Mouse (Mus musculus) limb, embryonic 11.5 days (tissue): ENCODE data around the gene Rplp0. TPM values are rescaled to one million over a fixed set of nuclear protein-coding genes. Genes with fewer than 3 reads are reported as not detected.

Source experiments
- ATAC-seq: fragments of 200-750 bp; cut with Nextera tagmentation; 2 replicates; pipeline ENCODE4 v1.8.0; 2017; ENCODE audit warnings: low read depth; ENCODE audit not compliant: insufficient number of reproducible peaks, low FRiP score, low TSS enrichment
- DNase-seq: peaks from one replicate; pipeline ENCODE4 v3.0.0-alpha.2; 2015; ENCODE audit warnings: low spot score
- H3K27ac ChIP-seq: fragments of 300-500 bp; sonication (generic); replicated peaks from 2 replicates; pipeline ENCODE4 v1.5.1; 2014; ENCODE audit warnings: low read depth, mild to moderate bottlenecking, low read length
- H3K27me3 ChIP-seq: fragments of 300-500 bp; sonication (generic); 2 replicates; pipeline ENCODE4 v1.6.1; 2014; ENCODE audit warnings: mild to moderate bottlenecking, low read length, mixed read lengths; ENCODE audit not compliant: control insufficient read depth, insufficient read depth
- H3K36me3 ChIP-seq: fragments of 300-500 bp; sonication (generic); 2 replicates; pipeline ENCODE4 v1.6.1; 2014; ENCODE audit warnings: mild to moderate bottlenecking, low read length, moderate library complexity, mixed read lengths; ENCODE audit not compliant: control insufficient read depth, insufficient read depth
- H3K4me1 ChIP-seq: fragments of 300-500 bp; sonication (generic); 2 replicates; pipeline ENCODE4 v1.6.1; 2014; ENCODE audit warnings: low read length, mixed read lengths; ENCODE audit not compliant: control insufficient read depth, insufficient read depth
- H3K4me2 ChIP-seq: fragments of 300-500 bp; sonication (generic); 2 replicates; pipeline ENCODE4 v1.6.1; 2014; ENCODE audit warnings: low read depth, mild to moderate bottlenecking, moderate library complexity; ENCODE audit not compliant: severe bottlenecking
- H3K4me3 ChIP-seq: fragments of 300-500 bp; sonication (generic); 2 replicates; pipeline ENCODE4 v1.5.1; 2014; ENCODE audit warnings: low read depth, low read length
- H3K9ac ChIP-seq: fragments of 300-500 bp; sonication (generic); 2 replicates; pipeline ENCODE4 v1.6.1; 2014; ENCODE audit warnings: mild to moderate bottlenecking, low read length
- H3K9me3 ChIP-seq: fragments of 300-500 bp; sonication (generic); 2 replicates; pipeline ENCODE4 v1.6.1; 2016; ENCODE audit warnings: low read length; ENCODE audit not compliant: control insufficient read depth
- WGBS: fragments of 180-500 bp; shearing (Covaris S2); extraction: QIAGEN DNeasy Blood & Tissue Kit; methylation state at CpG from one replicate; pipeline ENCODE4 v1.1.7; 2014; 5-methylcytosine and 5-hydroxymethylcytosine counted together
- polyA plus RNA-seq: library from polyadenylated mRNA; unstranded; fragments of >200 nt; fragmentation: Nextera tagmentation; extraction: Ambion mirVana; gene quantifications from 2 replicates; pipeline ENCODE4 v1.2.1, GENCODE M21; 2014

The Rplp0 gene
- polyA plus RNA-seq, 1 experiment from 2014 or later, result 1,526 TPM

- no peak overlapping the region for H3K4me3 ChIP-seq
- H3K4me1 ChIP-seq, result peaks cover 64% of the 10 kb centered on the region
- no peaks in the 10 kb centered on the region for H3K27me3 ChIP-seq
- WGBS, result 61% methylated on average over 8 of the region's 8 CpGs
- H3K4me2 ChIP-seq, result no peak overlapping the region
- no peaks in the 10 kb centered on the region for H3K9me3 ChIP-seq
- DNase-seq (no peak), ATAC-seq (no peak)
- H3K27ac ChIP-seq, result peak overlapping the region; percentile 65
- no peak overlapping the region for H3K9ac ChIP-seq
- no peaks in the 10 kb centered on the region for H3K36me3 ChIP-seq
Observed at GRCm38 (mm10) chr5:115530447-115530809, 28.8 kb upstream of the Rplp0 start.

GRCm38 (mm10) chr5:115531671-115532270, 27.5 kb upstream of the Rplp0 start:
- Histone ChIP-seq H3K27ac (peak overlapping the region; percentile 33; the same call in 1 of the 2 replicates), H3K4me3 (no peak overlapping the region), H3K27me3 (no peaks in the 10 kb centered on the region), H3K9me3 (no peaks in the 10 kb centered on the region), H3K36me3 (no peaks in the 10 kb centered on the region), H3K4me1 (peaks cover 62% of the 10 kb centered on the region), H3K4me2 (peak overlapping the region; percentile 13; the same call in 1 of the 2 replicates), H3K9ac (peak overlapping the region; percentile 18; the same call in 1 of the 2 replicates)
- ATAC-seq, result no peak
- no peak for DNase-seq
- 39% methylated on average over 18 of the region's 18 CpGs for WGBS

- H3K36me3 ChIP-seq, result no peaks in the 10 kb centered on the region
- 0 out of 2 replicates have a peak overlapping the region, but pooled peaks have one; percentile 11 for H3K27ac ChIP-seq
- H3K27me3 ChIP-seq, result no peaks in the 10 kb centered on the region
- 3% methylated on average over 16 of the region's 16 CpGs for WGBS
- no peak overlapping the region for H3K4me3 ChIP-seq
- DNase-seq, result peak; percentile 49
- no peaks in the 10 kb centered on the region for H3K9me3 ChIP-seq
- ATAC-seq, result no peak
- H3K4me1 ChIP-seq, result peaks cover 63% of the 10 kb centered on the region
- H3K9ac ChIP-seq, result no peak overlapping the region
- H3K4me2 ChIP-seq, result peak overlapping the region; percentile 8; the same call in 1 of the 2 replicates
Observed at GRCm38 (mm10) chr5:115534290-115534731, 25.0 kb upstream of the Rplp0 start.

DNA sequence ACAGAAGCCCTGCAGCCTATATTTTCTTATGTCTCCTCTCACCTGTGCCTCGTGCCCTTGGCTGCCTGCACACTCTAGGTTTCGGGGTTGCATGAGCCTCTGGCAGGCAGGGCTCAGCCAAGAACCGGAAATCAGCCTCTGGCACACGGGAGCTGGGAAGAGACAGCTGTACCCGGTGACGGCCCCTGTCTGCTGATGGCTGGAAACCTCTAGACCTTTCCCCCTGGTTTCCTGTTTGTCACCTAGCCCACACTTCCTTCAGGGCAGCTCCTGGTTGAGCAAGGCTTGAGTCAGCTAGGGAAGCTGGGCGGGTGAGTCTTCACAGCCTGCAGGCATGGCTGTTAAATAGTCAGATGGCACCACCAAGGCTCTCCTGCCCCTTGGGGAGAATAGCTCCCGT, 24.4 kb upstream of the Rplp0 start:
- Histone ChIP-seq H3K9me3 (no peaks in the 10 kb centered on the region), H3K9ac (no peak overlapping the region), H3K4me3 (no peak overlapping the region), H3K27me3 (no peaks in the 10 kb centered on the region), H3K4me1 (peaks cover 59% of the 10 kb centered on the region), H3K27ac (no peak overlapping the region; the same call in 1 of the 2 replicates), H3K36me3 (no peaks in the 10 kb centered on the region), H3K4me2 (no peak overlapping the region)
- no peak for ATAC-seq
- WGBS, result 20% methylated on average over 8 of the region's 8 CpGs
- DNase-seq, result no peak

DNA sequence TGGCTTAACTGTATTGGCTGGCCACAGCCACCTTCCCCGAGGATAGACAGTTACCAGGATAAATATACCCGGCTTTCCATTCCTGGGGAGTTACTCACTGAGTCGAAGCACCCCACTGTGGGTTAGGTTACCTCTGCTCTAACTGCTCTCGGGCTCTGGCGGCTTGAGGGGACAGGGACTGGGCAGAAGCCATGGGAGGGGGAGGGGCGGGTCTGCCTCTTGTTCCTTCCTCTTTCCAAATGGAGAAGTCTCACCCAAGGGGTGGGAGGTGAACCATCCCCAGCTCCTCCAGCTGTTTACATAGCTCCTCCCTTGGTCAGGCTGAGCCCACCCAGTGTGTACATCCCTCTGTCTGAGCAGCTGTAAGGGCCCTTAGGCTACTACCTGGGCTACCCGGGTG, 23.6 kb upstream of the Rplp0 start:
- H3K9me3 ChIP-seq, result no peaks in the 10 kb centered on the region
- DNase-seq (no peak), ATAC-seq (no peak)
- WGBS, result 38% methylated on average over 7 of the region's 7 CpGs
- no peaks in the 10 kb centered on the region for H3K36me3 ChIP-seq
- no peaks in the 10 kb centered on the region for H3K27me3 ChIP-seq
- H3K4me2 ChIP-seq, result no peak overlapping the region
- H3K4me1 ChIP-seq, result peaks cover 52% of the 10 kb centered on the region
- H3K4me3 ChIP-seq, result no peak overlapping the region
- H3K27ac ChIP-seq, result no peak overlapping the region
- H3K9ac ChIP-seq, result no peak overlapping the region

GRCm38 (mm10) chr5:115538017-115538692, 21.1 kb upstream of the Rplp0 start:
- Histone ChIP-seq H3K36me3 (no peaks in the 10 kb centered on the region), H3K4me3 (no peak overlapping the region), H3K4me2 (no peak overlapping the region), H3K9me3 (no peaks in the 10 kb centered on the region), H3K27ac (no peak overlapping the region), H3K4me1 (peaks cover 45% of the 10 kb centered on the region), H3K9ac (no peak overlapping the region), H3K27me3 (no peaks in the 10 kb centered on the region)
- WGBS, result 75% methylated on average over 13 of the region's 13 CpGs
- ATAC-seq (no peak), DNase-seq (no peak)

DNA sequence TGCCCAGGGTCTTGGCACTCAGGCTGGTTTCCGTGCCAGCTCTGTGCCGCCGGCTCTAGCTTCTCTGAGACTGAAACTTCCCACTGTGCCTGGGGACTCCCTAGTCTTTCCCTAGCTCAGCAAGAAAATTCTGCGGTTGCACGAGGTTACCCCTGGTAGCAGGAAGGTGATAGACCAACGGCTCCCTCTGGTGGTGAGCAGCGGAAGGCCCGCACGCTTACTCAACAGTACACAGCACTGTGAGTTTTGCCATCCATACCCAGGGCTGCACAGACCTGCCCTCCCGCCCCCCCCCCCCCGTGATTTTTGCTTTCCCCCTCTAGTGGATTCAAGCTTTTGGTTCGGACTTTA, 20.6 kb upstream of the Rplp0 start:
- Histone ChIP-seq H3K27ac (no peak overlapping the region), H3K36me3 (no peaks in the 10 kb centered on the region), H3K9me3 (no peaks in the 10 kb centered on the region), H3K9ac (no peak overlapping the region), H3K4me3 (no peak overlapping the region), H3K27me3 (no peaks in the 10 kb centered on the region), H3K4me1 (peaks cover 45% of the 10 kb centered on the region), H3K4me2 (no peak overlapping the region)
- under 1% methylated on average over 12 of the region's 12 CpGs for WGBS
- peak; percentile 97 for DNase-seq
- ATAC-seq, result peak; percentile 65

- H3K4me1 ChIP-seq, result peaks cover 33% of the 10 kb centered on the region
- H3K9ac ChIP-seq, result no peak overlapping the region
- no peaks in the 10 kb centered on the region for H3K27me3 ChIP-seq
Observed at GRCm38 (mm10) chr5:115542635-115543384, 16.5 kb upstream of the Rplp0 start.

More at GRCm38 (mm10) chr5:115542635-115543384, 16.5 kb upstream of the Rplp0 start:
- no peak overlapping the region for H3K4me2 ChIP-seq
- peaks cover 8% of the 10 kb centered on the region; the same call in 1 of the 2 replicates for H3K36me3 ChIP-seq
- WGBS, result 59% methylated on average over 19 of the region's 19 CpGs
- ATAC-seq (no peak), DNase-seq (no peak)
- H3K27ac ChIP-seq, result no peak overlapping the region
- no peaks in the 10 kb centered on the region for H3K9me3 ChIP-seq
- no peak overlapping the region for H3K4me3 ChIP-seq
